Mouse (Mus musculus) forebrain, embryonic 13.5 days (tissue): Measurements from ENCODE around the gene Usp35. TPM values are rescaled to one million over a fixed set of nuclear protein-coding genes. Genes with fewer than 3 reads are reported as not detected.

Source experiments
- ATAC-seq: fragments of 200-750 bp; cut with Nextera tagmentation; 2 replicates; pipeline ENCODE4 v1.8.0; 2017
- H3K27ac ChIP-seq: fragments of 300-500 bp; sonication (generic); 2 replicates; pipeline ENCODE4 v1.5.1; 2015; ENCODE audit warnings: inconsistent platforms, mild to moderate bottlenecking, moderate library complexity
- H3K27me3 ChIP-seq: fragments of 300-500 bp; sonication (generic); 2 replicates; pipeline ENCODE4 v1.6.1; 2015; ENCODE audit warnings: mild to moderate bottlenecking, inconsistent platforms
- H3K36me3 ChIP-seq: fragments of 300-500 bp; sonication (generic); 2 replicates; pipeline ENCODE4 v1.6.1; 2015; ENCODE audit warnings: mild to moderate bottlenecking, inconsistent platforms; ENCODE audit not compliant: poor library complexity, severe bottlenecking
- H3K4me1 ChIP-seq: fragments of 300-500 bp; sonication (generic); 2 replicates; pipeline ENCODE4 v1.6.1; 2015; ENCODE audit warnings: inconsistent platforms
- H3K4me2 ChIP-seq: fragments of 300-500 bp; sonication (generic); 2 replicates; pipeline ENCODE4 v1.6.1; 2015; ENCODE audit warnings: inconsistent platforms, mild to moderate bottlenecking, moderate library complexity
- H3K4me3 ChIP-seq: fragments of 300-500 bp; sonication (generic); 2 replicates; pipeline ENCODE4 v1.5.1; 2015; ENCODE audit warnings: mild to moderate bottlenecking, inconsistent platforms
- H3K9ac ChIP-seq: fragments of 300-500 bp; sonication (generic); 2 replicates; pipeline ENCODE4 v1.6.1; 2015; ENCODE audit warnings: mild to moderate bottlenecking, inconsistent platforms
- H3K9me3 ChIP-seq: fragments of 300-500 bp; sonication (generic); replicated peaks from 2 replicates; pipeline ENCODE4 v1.6.1; 2016; ENCODE audit warnings: inconsistent platforms
- WGBS: fragments of 180-500 bp; shearing (Covaris S2); methylation state at CpG from one replicate; pipeline ENCODE4 v1.1.7; 2015; 5-methylcytosine and 5-hydroxymethylcytosine counted together
- polyA plus RNA-seq: library from polyadenylated mRNA; unstranded; fragments of >200 nt; fragmentation: Nextera tagmentation; extraction: Ambion mirVana; gene quantifications from 2 replicates; pipeline ENCODE4 v1.2.1, GENCODE M21; 2015

The Usp35 gene
- polyA plus RNA-seq, result 2.9 TPM in 2 replicates

DNA sequence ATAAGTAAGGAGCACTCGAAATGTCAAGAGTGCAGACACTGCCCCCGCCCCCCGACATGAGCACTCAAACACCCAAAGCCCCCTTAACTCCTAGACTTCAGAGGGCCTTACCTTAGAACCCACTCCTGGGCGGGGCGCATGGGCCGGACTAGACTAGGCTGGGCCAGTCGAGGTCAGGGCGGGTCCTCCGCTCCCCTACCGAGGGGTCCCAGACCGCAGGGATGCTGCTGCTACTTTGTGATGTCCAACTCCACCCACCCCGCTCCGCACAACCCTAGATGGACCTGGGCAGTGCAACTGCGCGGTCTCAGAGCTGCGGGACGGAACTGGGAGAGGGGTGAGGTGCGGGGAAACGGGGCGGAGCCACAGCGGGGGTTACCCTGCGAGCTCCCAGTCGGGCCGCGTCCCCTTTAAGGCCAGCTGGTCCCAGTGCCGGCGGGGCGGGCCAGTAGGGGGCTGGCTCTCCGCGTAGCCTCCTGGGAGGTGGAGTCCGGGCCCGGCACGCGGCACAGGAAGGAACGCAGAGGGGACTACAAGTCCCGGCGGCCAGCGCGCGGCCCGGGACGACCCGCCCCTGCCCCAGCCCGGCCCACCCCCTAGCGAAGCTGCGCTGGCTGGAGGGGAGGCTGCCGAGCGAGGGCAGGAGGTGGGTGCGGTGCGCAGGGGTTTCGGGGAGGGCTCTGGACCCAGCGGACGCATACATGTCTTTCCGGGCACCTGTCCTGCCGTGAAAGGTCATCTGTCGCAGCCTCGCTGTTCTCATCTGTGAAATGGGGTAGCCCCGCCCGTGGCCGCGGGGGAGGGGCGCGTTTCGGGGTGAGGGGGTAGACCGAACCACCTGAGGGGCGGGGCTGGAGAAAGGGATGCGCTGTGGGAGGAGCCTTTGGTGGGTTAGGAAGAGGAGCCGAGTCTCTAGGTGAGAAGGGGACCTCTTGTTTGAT, at the start of gene Usp35, which contains the start of gene Kctd21:
TSS of gene Usp35 (minus strand) at position 295 of the 941 bp plus-strand sequence.
TSS of gene Kctd21 (plus strand) at position 602 of the 941 bp plus-strand sequence.
- no peaks in the 10 kb centered on the region for H3K36me3 ChIP-seq
- peaks cover 6% of the 10 kb centered on the region; the same call in 1 of the 2 replicates for H3K27me3 ChIP-seq
- H3K9ac ChIP-seq, result peak within 1 kb of the TSS; percentile 79
- no peaks in the 10 kb centered on the region for H3K9me3 ChIP-seq
- peak within 1 kb of the TSS; percentile 78 for H3K4me2 ChIP-seq
- H3K27ac ChIP-seq, result peak within 1 kb of the TSS; percentile 48; the same call in 1 of the 2 replicates
- 1% methylated on average over 66 of the region's 68 CpGs for WGBS
- peak within 1 kb of the TSS; percentile 80 for H3K4me3 ChIP-seq
- H3K4me1 ChIP-seq, result peaks cover 26% of the 10 kb centered on the region
- ATAC-seq, result peak; percentile 99

DNA sequence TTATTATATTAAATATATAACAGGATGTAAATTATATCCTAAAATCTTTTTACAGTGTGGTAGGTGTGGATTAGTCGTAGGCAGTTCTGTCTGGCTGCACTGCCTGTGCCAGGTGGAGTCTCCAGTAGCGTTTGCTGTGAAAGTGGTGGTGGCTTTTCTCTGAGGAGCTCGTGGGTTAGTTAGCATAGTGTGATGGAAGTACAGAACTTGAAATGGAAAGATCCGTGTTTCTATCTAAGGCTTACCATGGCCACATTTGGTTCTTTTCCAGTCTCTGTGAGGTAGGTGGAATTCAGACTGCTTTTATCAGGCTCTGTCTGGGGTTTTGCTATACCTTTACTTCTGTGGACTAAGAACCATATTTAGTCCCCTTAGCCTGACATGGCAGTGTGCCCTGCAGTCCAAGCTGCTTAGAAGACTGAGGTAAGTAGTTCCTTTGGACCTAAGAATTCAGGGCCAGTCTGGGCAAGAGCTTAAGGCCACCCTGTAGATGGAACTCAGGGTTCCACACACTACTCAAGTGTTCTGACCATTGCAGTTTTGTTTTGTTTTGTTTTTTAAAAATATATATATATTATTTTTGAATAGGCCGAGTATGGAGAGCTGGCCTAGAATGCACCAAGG, 48.8 kb upstream of the Usp35 start:
- H3K27me3 ChIP-seq, result no peaks in the 10 kb centered on the region
- H3K36me3 ChIP-seq, result peaks cover 82% of the 10 kb centered on the region
- no peak overlapping the region for H3K27ac ChIP-seq
- no peak overlapping the region for H3K4me2 ChIP-seq
- 92% methylated on average over 5 of the region's 5 CpGs for WGBS
- no peaks in the 10 kb centered on the region for H3K4me1 ChIP-seq
- no peak overlapping the region for H3K9ac ChIP-seq
- ATAC-seq, result no peak
- no peak overlapping the region for H3K4me3 ChIP-seq
- H3K9me3 ChIP-seq, result no peaks in the 10 kb centered on the region

GRCm38 (mm10) chr7:97379304-97379703, 47.5 kb upstream of the Usp35 start:
- Histone ChIP-seq H3K4me2 (no peak overlapping the region), H3K9me3 (no peaks in the 10 kb centered on the region), H3K27me3 (no peaks in the 10 kb centered on the region), H3K27ac (no peak overlapping the region), H3K9ac (no peak overlapping the region), H3K4me3 (no peak overlapping the region), H3K36me3 (peaks cover 82% of the 10 kb centered on the region), H3K4me1 (no peaks in the 10 kb centered on the region)
- 97% methylated on average over 5 of the region's 5 CpGs for WGBS
- no peak for ATAC-seq

GRCm38 (mm10) chr7:97375906-97376305, 44.1 kb upstream of the Usp35 start:
- ATAC-seq, result no peak
- Histone ChIP-seq H3K9me3 (no peaks in the 10 kb centered on the region), H3K4me3 (no peak overlapping the region), H3K27ac (no peak overlapping the region), H3K36me3 (peaks cover 57% of the 10 kb centered on the region), H3K27me3 (no peaks in the 10 kb centered on the region), H3K4me2 (no peak overlapping the region), H3K4me1 (peaks cover 12% of the 10 kb centered on the region), H3K9ac (no peak overlapping the region)
- WGBS, result 78% methylated on average over 2 of the region's 2 CpGs

DNA sequence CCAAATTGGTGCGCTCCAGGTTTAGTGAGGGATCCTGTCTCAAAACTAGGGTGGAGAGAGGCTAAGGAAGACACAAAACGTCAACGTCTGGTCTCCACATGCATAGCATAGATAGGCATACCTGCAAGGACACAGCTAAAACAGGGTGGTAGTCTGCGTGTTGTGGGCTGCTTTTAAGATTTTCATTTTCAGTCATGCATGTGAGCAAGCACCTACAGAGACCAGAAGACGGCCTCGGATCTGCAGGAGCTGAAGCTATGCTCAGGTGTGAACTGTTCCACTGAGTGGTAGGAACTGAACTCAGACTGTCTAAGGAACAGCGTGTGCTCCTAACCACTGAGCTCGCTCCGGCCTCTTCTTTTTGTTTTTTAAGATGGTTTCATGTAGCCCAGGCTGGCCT, 43.3 kb upstream of the Usp35 start:
- no peak for ATAC-seq
- Histone ChIP-seq H3K27me3 (no peaks in the 10 kb centered on the region), H3K4me3 (no peak overlapping the region), H3K9me3 (no peaks in the 10 kb centered on the region), H3K9ac (no peak overlapping the region), H3K4me2 (no peak overlapping the region), H3K4me1 (peaks cover 14% of the 10 kb centered on the region), H3K36me3 (peaks cover 52% of the 10 kb centered on the region), H3K27ac (no peak overlapping the region)
- WGBS, result 95% methylated on average over 9 of the region's 9 CpGs

DNA sequence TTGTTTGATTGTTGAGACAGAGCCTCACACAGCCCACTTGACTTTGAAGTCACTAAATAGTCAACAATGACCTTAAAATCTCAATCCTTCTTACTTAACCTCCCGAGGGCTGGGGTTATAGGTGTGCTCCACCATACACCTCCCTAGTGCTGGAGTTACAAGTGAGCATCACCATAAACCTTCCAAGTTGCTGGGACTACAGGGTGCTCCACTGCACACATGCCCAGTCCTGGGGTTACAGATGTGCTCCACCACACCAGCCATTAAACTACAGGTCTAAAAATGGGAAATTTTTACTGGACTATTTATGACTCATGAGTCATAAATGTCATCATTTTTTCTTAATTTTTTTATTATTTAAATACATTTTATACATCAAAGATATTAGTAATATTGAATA, 34.1 kb upstream of the Usp35 start:
- Histone ChIP-seq H3K9ac (no peak overlapping the region), H3K9me3 (no peaks in the 10 kb centered on the region), H3K4me2 (no peak overlapping the region), H3K36me3 (no peaks in the 10 kb centered on the region), H3K27ac (no peak overlapping the region), H3K4me1 (peaks cover 3% of the 10 kb centered on the region), H3K4me3 (no peak overlapping the region), H3K27me3 (no peaks in the 10 kb centered on the region)
- ATAC-seq, result no peak
- 79% methylated on average over 1 of the region's 1 CpGs for WGBS

- WGBS, result 28% methylated on average over 4 of the region's 4 CpGs
- H3K4me3 ChIP-seq, result no peak overlapping the region
- ATAC-seq, result no peak; the same call in 1 of the 2 replicates
- no peak overlapping the region for H3K9ac ChIP-seq
- H3K27me3 ChIP-seq, result no peaks in the 10 kb centered on the region
- no peaks in the 10 kb centered on the region for H3K4me1 ChIP-seq
- H3K4me2 ChIP-seq, result no peak overlapping the region
- H3K27ac ChIP-seq, result no peak overlapping the region
- H3K36me3 ChIP-seq, result no peaks in the 10 kb centered on the region
- no peaks in the 10 kb centered on the region for H3K9me3 ChIP-seq
Measured at GRCm38 (mm10) chr7:97361467-97361866, 29.6 kb upstream of the Usp35 start.

- ATAC-seq, result no peak
- no peak overlapping the region for H3K4me2 ChIP-seq
- WGBS, result 52% methylated on average over 3 of the region's 3 CpGs
- no peaks in the 10 kb centered on the region for H3K9me3 ChIP-seq
- no peak overlapping the region for H3K4me3 ChIP-seq
- H3K4me1 ChIP-seq, result no peaks in the 10 kb centered on the region
- no peaks in the 10 kb centered on the region for H3K27me3 ChIP-seq
- no peak overlapping the region for H3K27ac ChIP-seq
- H3K36me3 ChIP-seq, result no peaks in the 10 kb centered on the region
- H3K9ac ChIP-seq, result no peak overlapping the region
Measured at GRCm38 (mm10) chr7:97360955-97361354, 29.1 kb upstream of the Usp35 start.

DNA sequence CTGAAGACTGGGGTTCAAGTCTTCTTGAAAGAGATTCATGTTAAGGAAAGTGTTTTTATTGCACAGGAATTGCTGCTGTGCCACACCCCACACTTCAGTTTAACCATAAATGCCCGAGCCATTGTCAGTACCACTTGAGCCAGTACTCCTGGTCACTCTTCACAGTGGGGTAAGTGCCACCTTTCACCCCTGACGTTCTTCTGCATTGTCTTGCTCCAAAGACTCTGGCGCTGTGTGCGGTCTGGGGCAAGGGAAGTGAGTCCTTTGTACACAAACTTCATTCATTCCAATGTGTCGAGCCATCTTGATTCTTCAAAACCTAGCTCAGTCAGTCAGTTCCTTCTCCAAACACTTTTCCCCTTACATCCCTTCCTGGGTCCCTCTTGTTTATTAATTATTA, 28.3 kb upstream of the Usp35 start:
- no peak for ATAC-seq
- Histone ChIP-seq H3K27me3 (no peaks in the 10 kb centered on the region), H3K4me3 (no peak overlapping the region), H3K9me3 (no peaks in the 10 kb centered on the region), H3K4me1 (0 out of 2 replicates have a peak, but pooled peaks cover 4% of the 10 kb centered on the region), H3K9ac (no peak overlapping the region), H3K4me2 (no peak overlapping the region), H3K27ac (no peak overlapping the region), H3K36me3 (no peaks in the 10 kb centered on the region)
- WGBS, result 71% methylated on average over 5 of the region's 5 CpGs

GRCm38 (mm10) chr7:97358347-97358746, 26.5 kb upstream of the Usp35 start:
- no peak overlapping the region for H3K4me2 ChIP-seq
- 86% methylated on average over 4 of the region's 4 CpGs for WGBS

DNA sequence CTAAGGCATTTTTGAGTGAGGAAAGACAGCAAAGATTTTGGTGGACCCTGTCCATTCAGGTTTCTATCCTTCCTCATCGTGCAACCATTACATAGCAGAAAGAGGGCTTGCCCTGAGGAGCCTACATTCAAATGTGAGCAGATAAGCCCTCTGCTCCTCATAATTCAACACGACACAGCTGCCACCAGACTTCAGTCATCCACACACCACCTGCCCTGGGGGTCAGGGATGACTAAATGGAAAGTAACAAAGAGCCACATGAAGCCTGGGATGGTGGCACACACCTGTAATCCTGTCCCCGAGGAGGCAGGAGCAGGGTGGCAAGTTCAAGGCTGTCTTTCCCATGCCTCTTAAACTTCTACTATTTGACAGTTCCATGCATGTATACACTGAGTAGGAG, 26.0 kb upstream of the Usp35 start:
- ATAC-seq, result no peak
- no peaks in the 10 kb centered on the region for H3K36me3 ChIP-seq
- H3K4me3 ChIP-seq, result no peak overlapping the region
- no peak overlapping the region for H3K9ac ChIP-seq
- H3K27me3 ChIP-seq, result no peaks in the 10 kb centered on the region
- no peaks in the 10 kb centered on the region for H3K9me3 ChIP-seq
- H3K4me1 ChIP-seq, result 0 out of 2 replicates have a peak, but pooled peaks cover 4% of the 10 kb centered on the region
- no peak overlapping the region for H3K27ac ChIP-seq
- no peak overlapping the region for H3K4me2 ChIP-seq
- 83% methylated on average over 3 of the region's 3 CpGs for WGBS

More at GRCm38 (mm10) chr7:97358347-97358746, 26.5 kb upstream of the Usp35 start:
- Histone ChIP-seq H3K9me3 (no peaks in the 10 kb centered on the region), H3K27ac (no peak overlapping the region), H3K9ac (no peak overlapping the region), H3K4me3 (no peak overlapping the region), H3K4me1 (0 out of 2 replicates have a peak, but pooled peaks cover 4% of the 10 kb centered on the region), H3K27me3 (no peaks in the 10 kb centered on the region), H3K36me3 (no peaks in the 10 kb centered on the region)
- no peak for ATAC-seq

- WGBS, result 81% methylated on average over 5 of the region's 5 CpGs
- H3K36me3 ChIP-seq, result no peaks in the 10 kb centered on the region
- H3K4me3 ChIP-seq, result no peak overlapping the region
- no peak overlapping the region for H3K4me2 ChIP-seq
- H3K9me3 ChIP-seq, result no peaks in the 10 kb centered on the region
- H3K27ac ChIP-seq, result no peak overlapping the region
- no peak for ATAC-seq
- H3K9ac ChIP-seq, result no peak overlapping the region
- H3K4me1 ChIP-seq, result 0 out of 2 replicates have a peak, but pooled peaks cover 4% of the 10 kb centered on the region
- H3K27me3 ChIP-seq, result no peaks in the 10 kb centered on the region
Measured at GRCm38 (mm10) chr7:97356875-97357276, 25.1 kb upstream of the Usp35 start.
